Mouse (Mus musculus): ENCODE data around the gene Acoxl.

GRCm38 (mm10) chr2:128105651-128106050 is 267.0 kb downstream of the Acoxl start:
- no peak for TF ChIP-seq CTCF (IDR thresholded peaks at IDR 0.05; ENCODE audit: borderline replicate concordance, insufficient read depth, low read depth, low read length)
- TF ChIP-seq POLR2A (IDR thresholded peaks at IDR 0.05; ENCODE audit: borderline replicate concordance, insufficient read depth, low read length): no peak
